Mouse (Mus musculus): ENCODE measurements at regions not wholly inside any gene's neighbourhood (a gene's known extent, or its start where the extent isn't known, plus 50 kb on each side); places are given as distances from the start of the nearest gene placed in this dataset.
A peak's percentile ranks its signal among the peaks of the same experiment; 100 is the strongest.

GRCm38 (mm10) chr14:76657375-76657774, 100.7 kb upstream of the Serp2 start:
- WGBS: 67% methylated on average over 7 of the region's 7 CpGs
- Histone ChIP-seq H3K9me3 (ENCODE audit: control insufficient read depth, low read length) (no peaks in the 10 kb centered on the region), H3K4me3 (ENCODE audit: low read depth, low read length) (no peak overlapping the region), H3K4me2 (no peak overlapping the region), H3K9ac (ENCODE audit: low read depth, low read length) (no peak overlapping the region), H3K36me3 (ENCODE audit: control insufficient read depth, insufficient read depth, low read length) (no peaks in the 10 kb centered on the region), H3K27ac (ENCODE audit: low read depth, low read length) (no peak overlapping the region), H3K4me1 (replicated peaks; ENCODE audit: control insufficient read depth, insufficient read depth, low read length) (peaks cover 3% of the 10 kb centered on the region; the same call in 1 of the 2 replicates), H3K27me3 (replicated peaks; ENCODE audit: control insufficient read depth, insufficient read depth, low read length) (no peaks in the 10 kb centered on the region)
- no peak for DNase-seq (ENCODE audit: low spot score)
- no peak for ATAC-seq (replicated peaks; ENCODE audit: low FRiP score)

- no peaks in the 10 kb centered on the region for H3K27me3 ChIP-seq (replicated peaks; ENCODE audit: control insufficient read depth, insufficient read depth, low read length)
- no peak overlapping the region for H3K9ac ChIP-seq (ENCODE audit: low read depth, low read length)
- H3K9me3 ChIP-seq (ENCODE audit: control insufficient read depth, low read length): peaks cover 1% of the 10 kb centered on the region; the same call in 1 of the 2 replicates
- no peak overlapping the region for H3K4me2 ChIP-seq
- no peak for DNase-seq (ENCODE audit: low spot score)
- no peak for ATAC-seq (replicated peaks; ENCODE audit: low FRiP score)
- no peaks in the 10 kb centered on the region for H3K36me3 ChIP-seq (ENCODE audit: control insufficient read depth, insufficient read depth, low read length)
- no peak overlapping the region for H3K27ac ChIP-seq (ENCODE audit: low read depth, low read length)
- WGBS: 62% methylated on average over 9 of the region's 9 CpGs
- H3K4me3 ChIP-seq (ENCODE audit: low read depth, low read length): no peak overlapping the region
- peaks cover 6% of the 10 kb centered on the region; the same call in 1 of the 2 replicates for H3K4me1 ChIP-seq (replicated peaks; ENCODE audit: control insufficient read depth, insufficient read depth, low read length)
These were observed 95.9 kb upstream of the Serp2 start for GRCm38 (mm10) chr14:76652356-76653126.

- H3K4me1 ChIP-seq (replicated peaks; ENCODE audit: control insufficient read depth, insufficient read depth, low read length): peaks cover 6% of the 10 kb centered on the region; the same call in 1 of the 2 replicates
- no peak overlapping the region for H3K4me3 ChIP-seq (ENCODE audit: low read depth, low read length)
- 89% methylated on average over 8 of the region's 8 CpGs for WGBS
- H3K27me3 ChIP-seq (replicated peaks; ENCODE audit: control insufficient read depth, insufficient read depth, low read length): no peaks in the 10 kb centered on the region
- H3K27ac ChIP-seq (ENCODE audit: low read depth, low read length): no peak overlapping the region
- no peak overlapping the region for H3K4me2 ChIP-seq
- H3K9me3 ChIP-seq (ENCODE audit: control insufficient read depth, low read length): peaks cover 2% of the 10 kb centered on the region; the same call in 1 of the 2 replicates
- H3K9ac ChIP-seq (ENCODE audit: low read depth, low read length): no peak overlapping the region
- no peak for DNase-seq (ENCODE audit: low spot score)
- H3K36me3 ChIP-seq (ENCODE audit: control insufficient read depth, insufficient read depth, low read length): no peaks in the 10 kb centered on the region
- no peak for ATAC-seq (replicated peaks; ENCODE audit: low FRiP score)
These were observed 94.4 kb upstream of the Serp2 start for GRCm38 (mm10) chr14:76651096-76651495.

GRCm38 (mm10) chr14:76649927-76650326, 93.2 kb upstream of the Serp2 start:
- Histone ChIP-seq H3K27ac (ENCODE audit: low read depth, low read length) (no peak overlapping the region), H3K36me3 (ENCODE audit: control insufficient read depth, insufficient read depth, low read length) (no peaks in the 10 kb centered on the region), H3K4me2 (no peak overlapping the region), H3K4me1 (replicated peaks; ENCODE audit: control insufficient read depth, insufficient read depth, low read length) (peaks cover 6% of the 10 kb centered on the region; the same call in 1 of the 2 replicates), H3K4me3 (ENCODE audit: low read depth, low read length) (no peak overlapping the region), H3K9ac (ENCODE audit: low read depth, low read length) (no peak overlapping the region), H3K27me3 (replicated peaks; ENCODE audit: control insufficient read depth, insufficient read depth, low read length) (no peaks in the 10 kb centered on the region), H3K9me3 (ENCODE audit: control insufficient read depth, low read length) (peaks cover 2% of the 10 kb centered on the region; the same call in 1 of the 2 replicates)
- DNase-seq (ENCODE audit: low spot score) (no peak), ATAC-seq (replicated peaks; ENCODE audit: low FRiP score) (peak; percentile 87)
- 50% methylated on average over 3 of the region's 3 CpGs for WGBS

- 77% methylated on average over 3 of the region's 3 CpGs for WGBS
- no peak overlapping the region for H3K4me2 ChIP-seq
- H3K27ac ChIP-seq (ENCODE audit: low read depth, low read length): no peak overlapping the region
- H3K27me3 ChIP-seq (replicated peaks; ENCODE audit: control insufficient read depth, insufficient read depth, low read length): no peaks in the 10 kb centered on the region
- no peak overlapping the region for H3K9ac ChIP-seq (ENCODE audit: low read depth, low read length)
- H3K4me3 ChIP-seq (ENCODE audit: low read depth, low read length): no peak overlapping the region
- peaks cover under 1% of the 10 kb centered on the region; the same call in 1 of the 2 replicates for H3K4me1 ChIP-seq (replicated peaks; ENCODE audit: control insufficient read depth, insufficient read depth, low read length)
- peaks cover 2% of the 10 kb centered on the region; the same call in 1 of the 2 replicates for H3K9me3 ChIP-seq (ENCODE audit: control insufficient read depth, low read length)
- DNase-seq (ENCODE audit: low spot score) (no peak), ATAC-seq (replicated peaks; ENCODE audit: low FRiP score) (no peak)
- no peaks in the 10 kb centered on the region for H3K36me3 ChIP-seq (ENCODE audit: control insufficient read depth, insufficient read depth, low read length)
These were observed 88.0 kb upstream of the Serp2 start for GRCm38 (mm10) chr14:76644716-76645115.

GRCm38 (mm10) chr14:76641752-76642529, 85.3 kb upstream of the Serp2 start:
- Histone ChIP-seq H3K27ac (ENCODE audit: low read depth, low read length) (no peak overlapping the region), H3K4me3 (ENCODE audit: low read depth, low read length) (no peak overlapping the region), H3K4me1 (replicated peaks; ENCODE audit: control insufficient read depth, insufficient read depth, low read length) (no peaks in the 10 kb centered on the region), H3K4me2 (no peak overlapping the region), H3K9me3 (ENCODE audit: control insufficient read depth, low read length) (no peaks in the 10 kb centered on the region), H3K27me3 (replicated peaks; ENCODE audit: control insufficient read depth, insufficient read depth, low read length) (no peaks in the 10 kb centered on the region), H3K36me3 (ENCODE audit: control insufficient read depth, insufficient read depth, low read length) (no peaks in the 10 kb centered on the region), H3K9ac (ENCODE audit: low read depth, low read length) (no peak overlapping the region)
- DNase-seq (ENCODE audit: low spot score): no peak
- 84% methylated on average over 4 of the region's 4 CpGs for WGBS
- no peak for ATAC-seq (replicated peaks; ENCODE audit: low FRiP score)

- Histone ChIP-seq H3K27ac (ENCODE audit: low read depth, low read length) (no peak overlapping the region), H3K4me2 (no peak overlapping the region), H3K4me1 (replicated peaks; ENCODE audit: control insufficient read depth, insufficient read depth, low read length) (no peaks in the 10 kb centered on the region), H3K36me3 (ENCODE audit: control insufficient read depth, insufficient read depth, low read length) (no peaks in the 10 kb centered on the region), H3K27me3 (replicated peaks; ENCODE audit: control insufficient read depth, insufficient read depth, low read length) (no peaks in the 10 kb centered on the region), H3K4me3 (ENCODE audit: low read depth, low read length) (no peak overlapping the region), H3K9me3 (ENCODE audit: control insufficient read depth, low read length) (no peaks in the 10 kb centered on the region), H3K9ac (ENCODE audit: low read depth, low read length) (no peak overlapping the region)
- WGBS: 68% methylated on average over 6 of the region's 6 CpGs
- ATAC-seq (replicated peaks; ENCODE audit: low FRiP score) (no peak), DNase-seq (ENCODE audit: low spot score) (no peak)
These were observed 76.5 kb upstream of the Serp2 start for GRCm38 (mm10) chr14:76633170-76633569.

GRCm38 (mm10) chr14:76632763-76633162, 76.1 kb upstream of the Serp2 start:
- ATAC-seq (replicated peaks; ENCODE audit: low FRiP score): no peak

More at GRCm38 (mm10) chr14:76632763-76633162, 76.1 kb upstream of the Serp2 start:
- H3K4me3 ChIP-seq (ENCODE audit: low read depth, low read length): no peak overlapping the region
- H3K27me3 ChIP-seq (replicated peaks; ENCODE audit: control insufficient read depth, insufficient read depth, low read length): no peaks in the 10 kb centered on the region
- no peak for DNase-seq (ENCODE audit: low spot score)
- H3K4me2 ChIP-seq: no peak overlapping the region
- no peaks in the 10 kb centered on the region for H3K9me3 ChIP-seq (ENCODE audit: control insufficient read depth, low read length)
- H3K36me3 ChIP-seq (ENCODE audit: control insufficient read depth, insufficient read depth, low read length): no peaks in the 10 kb centered on the region
- 79% methylated on average over 6 of the region's 6 CpGs for WGBS
- H3K27ac ChIP-seq (ENCODE audit: low read depth, low read length): no peak overlapping the region
- H3K9ac ChIP-seq (ENCODE audit: low read depth, low read length): no peak overlapping the region
- H3K4me1 ChIP-seq (replicated peaks; ENCODE audit: control insufficient read depth, insufficient read depth, low read length): no peaks in the 10 kb centered on the region

Measured in liver, embryonic 11.5 days (tissue).